Mouse (Mus musculus) erythroblast, embryonic 14.5 days (primary cell): Measurements from ENCODE around the gene Mrvi1. TPM values are rescaled to one million over a fixed set of nuclear protein-coding genes. Genes with fewer than 3 reads are reported as not detected.
A peak's percentile ranks its signal among the peaks of the same experiment; 100 is the strongest.

Experiments used
- H3K27me3 ChIP-seq: 2 replicates; pipeline ENCODE4 v1.6.1; 2012; ENCODE audit warnings: inconsistent platforms; ENCODE audit not compliant: control insufficient read depth
- H3K36me3 ChIP-seq: 2 replicates; pipeline ENCODE4 v1.6.1; 2012; ENCODE audit warnings: mild to moderate bottlenecking, inconsistent platforms; ENCODE audit not compliant: control insufficient read depth
- H3K4me1 ChIP-seq: 2 replicates; pipeline ENCODE4 v1.6.1; 2012; ENCODE audit warnings: inconsistent platforms; ENCODE audit not compliant: control insufficient read depth
- H3K4me3 ChIP-seq: replicated peaks from 2 replicates; pipeline ENCODE3; 2012; ENCODE audit warnings: moderate library complexity, mild to moderate bottlenecking, inconsistent platforms
- H3K9me3 ChIP-seq: 2 replicates; pipeline ENCODE4 v1.6.1; 2012; ENCODE audit warnings: low read length, inconsistent platforms, mixed read lengths; ENCODE audit not compliant: control insufficient read depth
- GATA1 ChIP-seq: IDR thresholded peaks from 2 replicates; pipeline ENCODE4 v1.6.1; 2012; ENCODE audit warnings: low read length, inconsistent platforms, mixed read lengths
- TAL1 ChIP-seq: IDR thresholded peaks from 3 replicates; pipeline ENCODE4 v1.6.1; 2012; ENCODE audit warnings: low read length, inconsistent platforms, mixed read lengths
- polyA plus RNA-seq: library from polyadenylated mRNA; stranded (reverse); fragments of >175 nt; gene quantifications from 2 replicates; pipeline ENCODE4 v1.2.3, GENCODE M21; 2012

The Mrvi1 gene
- polyA plus RNA-seq, 1 experiment = 0.12 TPM

- TF ChIP-seq TAL1 (no peak), GATA1 (no peak)
- Histone ChIP-seq H3K4me1 (peaks cover 9% of the 10 kb centered on the region), H3K9me3 (no peaks in the 10 kb centered on the region), H3K36me3 (no peaks in the 10 kb centered on the region), H3K27me3 (no peaks in the 10 kb centered on the region), H3K4me3 (no peak overlapping the region)
Observed at GRCm38 (mm10) chr7:110854927-110855546, 127.2 kb downstream of the Mrvi1 start.

GRCm38 (mm10) chr7:110854519-110854918 is 127.7 kb downstream of the Mrvi1 start:
- H3K4me3 ChIP-seq = no peak overlapping the region
- H3K9me3 ChIP-seq = no peaks in the 10 kb centered on the region
- no peaks in the 10 kb centered on the region for H3K36me3 ChIP-seq
- no peak for TF ChIP-seq GATA1
- H3K4me1 ChIP-seq = peaks cover 7% of the 10 kb centered on the region
- no peaks in the 10 kb centered on the region for H3K27me3 ChIP-seq

- H3K4me1 ChIP-seq = peaks cover 5% of the 10 kb centered on the region
- no peaks in the 10 kb centered on the region for H3K36me3 ChIP-seq
- H3K9me3 ChIP-seq = no peaks in the 10 kb centered on the region
- H3K27me3 ChIP-seq = no peaks in the 10 kb centered on the region
- no peak overlapping the region for H3K4me3 ChIP-seq
- TF ChIP-seq TAL1 (no peak), GATA1 (no peak)
Observed at GRCm38 (mm10) chr7:110853611-110854010, 128.7 kb downstream of the Mrvi1 start.

- H3K4me1 ChIP-seq = peaks cover 7% of the 10 kb centered on the region
- TF ChIP-seq GATA1 (no peak), TAL1 (no peak)
Observed at GRCm38 (mm10) chr7:110851541-110852203, 130.6 kb downstream of the Mrvi1 start.

GRCm38 (mm10) chr7:110848371-110848770 is 133.9 kb downstream of the Mrvi1 start:
- Histone ChIP-seq H3K9me3 (peaks cover 5% of the 10 kb centered on the region), H3K4me1 (peaks cover 25% of the 10 kb centered on the region), H3K27me3 (no peaks in the 10 kb centered on the region), H3K36me3 (no peaks in the 10 kb centered on the region), H3K4me3 (no peak overlapping the region)
- no peak for TF ChIP-seq TAL1
- no peak for TF ChIP-seq GATA1

More at GRCm38 (mm10) chr7:110851541-110852203, 130.6 kb downstream of the Mrvi1 start:
- Histone ChIP-seq H3K9me3 (peaks cover under 1% of the 10 kb centered on the region; the same call in 1 of the 2 replicates), H3K27me3 (no peaks in the 10 kb centered on the region), H3K36me3 (no peaks in the 10 kb centered on the region), H3K4me3 (no peak overlapping the region)

GRCm38 (mm10) chr7:110847321-110847720 is 134.9 kb downstream of the Mrvi1 start:
- H3K36me3 ChIP-seq = peaks cover 2% of the 10 kb centered on the region
- peaks cover 5% of the 10 kb centered on the region for H3K9me3 ChIP-seq
- H3K27me3 ChIP-seq = no peaks in the 10 kb centered on the region
- peaks cover 33% of the 10 kb centered on the region for H3K4me1 ChIP-seq
- no peak overlapping the region for H3K4me3 ChIP-seq
- TF ChIP-seq TAL1 (no peak), GATA1 (no peak)

- Histone ChIP-seq H3K36me3 (peaks cover 25% of the 10 kb centered on the region), H3K4me1 (peaks cover 56% of the 10 kb centered on the region), H3K4me3 (peak within 1 kb of the TSS; percentile 95), H3K9me3 (peaks cover 5% of the 10 kb centered on the region), H3K27me3 (no peaks in the 10 kb centered on the region)
- TF ChIP-seq GATA1 (no peak), TAL1 (no peak)
Observed at GRCm38 (mm10) chr7:110843916-110844874, 138.1 kb downstream of the Mrvi1 start, which contains the start of gene Rnf141. TSS of gene Rnf141 (minus strand) at chr7:110844457.

- no peak overlapping the region for H3K4me3 ChIP-seq
- H3K27me3 ChIP-seq = no peaks in the 10 kb centered on the region
- peaks cover 55% of the 10 kb centered on the region for H3K4me1 ChIP-seq
- H3K36me3 ChIP-seq = peaks cover 54% of the 10 kb centered on the region
- H3K9me3 ChIP-seq = no peaks in the 10 kb centered on the region
- TF ChIP-seq GATA1 = no peak
- TF ChIP-seq TAL1 = no peak
Observed at GRCm38 (mm10) chr7:110840332-110840731, 141.9 kb downstream of the Mrvi1 start.

- TF ChIP-seq TAL1 = no peak
- no peak for TF ChIP-seq GATA1
- no peaks in the 10 kb centered on the region for H3K9me3 ChIP-seq
- H3K27me3 ChIP-seq = no peaks in the 10 kb centered on the region
- H3K36me3 ChIP-seq = peaks cover 85% of the 10 kb centered on the region
- peaks cover 9% of the 10 kb centered on the region for H3K4me1 ChIP-seq
- no peak overlapping the region for H3K4me3 ChIP-seq
Observed at GRCm38 (mm10) chr7:110834522-110834921, 147.7 kb downstream of the Mrvi1 start.
